Mouse (Mus musculus) myocyte (in vitro differentiated cells): Measurements from ENCODE around the gene Gatad2a.

Experiments used
- MAX ChIP-seq: IDR thresholded peaks from one replicate; pipeline ENCODE4 v1.6.1; 2011; ENCODE audit warnings: low read depth, mild to moderate bottlenecking, control low read depth
- MYOD1 ChIP-seq, 3 experiments: IDR thresholded peaks; one replicate each; pipeline ENCODE4 v1.6.1; 2011; ENCODE audit warnings: control low read depth in 2 of 3, low read depth in 2 of 3, mild to moderate bottlenecking in 2 of 3, moderate library complexity in 1 of 3; ENCODE audit not compliant: insufficient read length in 2 of 3, control insufficient read depth in 1 of 3
- POLR2A ChIP-seq: IDR thresholded peaks from one replicate; pipeline ENCODE4 v1.6.1; 2011; ENCODE audit warnings: low read depth, mild to moderate bottlenecking, control low read depth, moderate library complexity; ENCODE audit not compliant: insufficient read length
- POLR2AphosphoS2 ChIP-seq: IDR thresholded peaks from one replicate; pipeline ENCODE4 v1.6.1; 2011; ENCODE audit warnings: low read depth, control low read depth; ENCODE audit not compliant: insufficient read length
- TCF12 ChIP-seq: IDR thresholded peaks from one replicate; pipeline ENCODE4 v1.6.1; 2011; ENCODE audit warnings: mild to moderate bottlenecking, control low read depth; ENCODE audit not compliant: poor library complexity, insufficient read depth, severe bottlenecking
- USF1 ChIP-seq: IDR thresholded peaks from one replicate; pipeline ENCODE4 v1.6.1; 2011; ENCODE audit warnings: low read depth, mild to moderate bottlenecking, control low read depth, moderate library complexity

DNA sequence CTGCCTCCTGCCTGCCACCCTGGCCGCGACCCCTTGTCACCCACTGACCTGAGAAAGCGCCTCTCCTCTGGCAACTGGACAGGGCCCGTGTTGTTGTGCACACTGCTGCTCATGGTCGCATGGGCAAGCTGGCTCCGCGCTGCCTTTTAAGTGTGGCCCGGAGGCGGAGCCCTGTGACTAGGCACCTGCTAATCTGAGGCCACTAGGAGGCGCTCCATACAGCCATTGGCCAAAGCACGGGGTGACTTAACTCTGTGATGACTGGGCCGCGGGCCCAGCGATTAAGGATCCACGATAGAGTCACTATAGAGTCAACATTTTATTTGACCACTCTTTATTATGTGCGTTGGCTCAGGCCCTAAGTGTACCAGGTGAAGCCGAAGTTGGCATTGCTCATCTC lies 102.3 kb downstream of the Gatad2a start:
- no peak for TF ChIP-seq MYOD1 (IDR thresholded peaks at IDR 0.05; ENCODE audit: control insufficient read depth in 1 of 3, insufficient read length in 2 of 3, low read depth in 2 of 3)
- no peak for TF ChIP-seq USF1
- no peak for TF ChIP-seq POLR2AphosphoS2
- no peak for TF ChIP-seq POLR2A
- TF ChIP-seq TCF12, result no peak
- no peak for TF ChIP-seq MAX
